Mouse (Mus musculus) left cerebral cortex, adult 8-10 months (tissue): Measurements from ENCODE around the gene Olfr1253. TPM values are rescaled to one million over a fixed set of nuclear protein-coding genes. Genes with fewer than 3 reads are reported as not detected.

ENCODE experiments used
- DNase-seq, 2 experiments: peaks; one replicate each; pipeline ENCODE4 v3.0.0; 2022; ENCODE audit warnings: low spot score in 2 of 2
- total RNA-seq, 4 experiments: library from RNA; stranded (reverse); gene quantifications; 2 replicates each; pipeline ENCODE4 v1.2.4; 2022

Olfr1253 gene
- not detected for total RNA-seq

DNA sequence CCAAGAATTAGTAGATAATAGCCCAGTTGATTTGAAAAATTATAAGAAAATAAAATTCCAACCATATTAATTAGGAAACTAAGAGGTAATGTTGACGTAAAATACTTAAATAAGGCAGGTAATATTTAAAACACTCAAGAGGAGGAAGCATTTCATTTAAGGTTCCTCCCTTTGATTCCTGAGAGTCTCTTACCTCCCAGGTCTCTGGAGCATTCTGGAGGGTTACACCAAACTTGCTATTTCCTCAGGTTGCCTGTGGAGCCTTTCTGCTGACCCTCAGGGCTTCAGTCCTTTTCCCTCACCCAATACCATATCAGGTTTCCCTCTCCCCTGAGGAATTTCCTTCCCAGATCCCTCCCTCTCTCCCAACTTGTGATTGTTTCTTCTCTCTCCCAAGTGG lies at the start of gene Olfr1253:
Olfr1253 (minus strand) TSS at position 101 of the 400 bp plus-strand sequence.
- DNase-seq, result no peak

DNA sequence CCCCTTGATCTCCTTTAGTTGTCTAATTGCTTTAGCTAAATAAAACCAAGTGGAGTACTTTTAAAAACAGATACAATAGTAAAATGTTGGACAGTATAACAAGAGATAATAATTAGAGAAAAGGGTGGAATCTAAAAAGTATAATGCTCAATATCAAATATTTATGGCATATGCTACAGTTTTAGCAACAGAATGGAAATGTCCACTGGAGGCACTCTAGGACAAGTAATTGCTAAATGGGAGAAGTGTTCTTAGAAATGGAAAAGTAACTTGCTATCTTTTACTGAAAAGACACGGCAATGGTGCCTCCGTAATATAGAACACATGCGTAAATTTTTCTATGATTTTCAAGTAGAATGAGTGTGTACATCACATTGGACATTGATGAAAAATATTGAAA lies 42.7 kb upstream of the Olfr1253 start:
- DNase-seq, result no peak

DNA sequence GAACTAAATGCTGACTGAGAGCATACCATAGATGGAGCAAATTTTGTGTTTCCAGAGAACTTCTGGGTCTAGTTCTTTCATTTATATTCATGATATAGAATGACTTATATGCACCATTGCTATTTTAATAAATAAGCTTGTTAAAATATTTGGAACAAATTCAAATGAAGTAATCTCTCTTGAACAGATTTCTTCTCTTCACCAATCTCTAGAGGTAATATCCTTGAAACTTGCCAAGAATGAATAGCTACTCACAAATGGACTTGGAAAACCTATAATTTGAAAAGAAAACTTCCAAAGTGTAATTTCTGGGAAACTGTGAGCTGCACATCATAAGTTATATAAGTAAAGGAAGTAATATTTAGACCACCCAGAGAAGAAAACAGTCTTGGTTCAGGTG lies 36.6 kb upstream of the Olfr1253 start, which contains the start of gene Olfr1254:
Olfr1254 (minus strand) TSS at position 101 of the 400 bp plus-strand sequence.
- no peak for DNase-seq

DNA sequence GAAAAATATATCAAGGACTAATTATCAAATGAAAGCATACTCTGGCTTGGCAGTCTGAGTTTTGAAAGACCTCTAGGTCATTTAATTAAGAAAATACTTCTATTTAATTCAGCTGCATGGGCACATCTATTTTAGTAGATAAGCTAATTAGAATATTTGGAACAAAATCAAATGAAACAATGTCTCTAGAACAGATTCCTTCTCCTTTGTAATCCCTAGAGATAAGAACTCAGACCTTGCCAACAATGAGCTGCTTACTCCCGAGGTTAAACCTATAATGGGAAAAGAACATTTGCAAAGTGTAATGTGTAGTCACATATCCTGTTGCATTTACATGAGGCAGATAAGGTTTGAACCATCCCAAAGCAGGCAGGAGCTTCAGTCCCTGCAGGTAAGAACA lies 32.0 kb downstream of the Olfr1253 start, which contains the start of gene Olfr1252:
Olfr1252 (minus strand) TSS at position 101 of the 400 bp plus-strand sequence.
- no peak for DNase-seq

Other genes starting within 250 kb of the Olfr1253 start
- not detected for gene Olfr1243, start 225.6 kb downstream of the Olfr1253 start, total RNA-seq
- gene Olfr1245, start 178.6 kb downstream of the Olfr1253 start, total RNA-seq, result not detected
- gene Olfr1246, start 163.9 kb downstream of the Olfr1253 start, total RNA-seq, result not detected
- gene Olfr1247, start 143.0 kb downstream of the Olfr1253 start, total RNA-seq, result under 1 TPM; 0.07 to 0.23 (median 0.11) TPM
- gene Olfr1248, start 138.8 kb downstream of the Olfr1253 start, total RNA-seq, result not detected
- not detected for gene Olfr1249, start 122.1 kb downstream of the Olfr1253 start, total RNA-seq
- gene Olfr1250, start 95.6 kb downstream of the Olfr1253 start, total RNA-seq, result under 1 TPM in 1 of 4 experiments, not detected in 3; 0.11 TPM
- gene Olfr1251, start 85.2 kb downstream of the Olfr1253 start, total RNA-seq, result not detected
- gene Olfr1252, start 32.1 kb downstream of the Olfr1253 start, total RNA-seq, result not detected
- not detected for gene Olfr1254, start 36.5 kb upstream of the Olfr1253 start, total RNA-seq
- not detected for gene Olfr1255, start 55.0 kb upstream of the Olfr1253 start, total RNA-seq
- gene Olfr1256, start 84.5 kb upstream of the Olfr1253 start, total RNA-seq, result not detected
- not detected for gene Olfr48, start 91.1 kb upstream of the Olfr1253 start, total RNA-seq
- gene Olfr1257, start 121.3 kb upstream of the Olfr1253 start, total RNA-seq, result not detected
- gene Olfr1258, start 170.2 kb upstream of the Olfr1253 start, total RNA-seq, result not detected
- not detected for gene Olfr1259, start 191.6 kb upstream of the Olfr1253 start, total RNA-seq
- not detected for gene Olfr1260, start 217.2 kb upstream of the Olfr1253 start, total RNA-seq
- not detected for gene Olfr1261, start 234.1 kb upstream of the Olfr1253 start, total RNA-seq
- gene Olfr1262, start 243.1 kb upstream of the Olfr1253 start, total RNA-seq, result not detected